Mouse (Mus musculus): ENCODE measurements at regions not wholly inside any gene's neighbourhood (a gene's known extent, or its start where the extent isn't known, plus 50 kb on each side); places are given as distances from the start of the nearest gene placed in this dataset.

GRCm38 (mm10) chr3:41235610-41236009 lies 152.8 kb upstream of the Pgrmc2 start:
- DNase-seq (ENCODE audit: low spot score in 2 of 2): no peak

GRCm38 (mm10) chr3:41234994-41235393 lies 152.1 kb upstream of the Pgrmc2 start:
- DNase-seq (ENCODE audit: low spot score in 2 of 2): no peak

GRCm38 (mm10) chr3:41234191-41234590 lies 151.3 kb upstream of the Pgrmc2 start:
- no peak for DNase-seq (ENCODE audit: low spot score in 2 of 2)

GRCm38 (mm10) chr3:41233439-41233838 lies 150.6 kb upstream of the Pgrmc2 start:
- DNase-seq (ENCODE audit: low spot score in 2 of 2): no peak

GRCm38 (mm10) chr3:41230961-41231377 lies 148.1 kb upstream of the Pgrmc2 start:
- DNase-seq (ENCODE audit: low spot score in 2 of 2): no peak

- no peak for DNase-seq (ENCODE audit: low spot score in 2 of 2)
These were observed 146.6 kb upstream of the Pgrmc2 start for GRCm38 (mm10) chr3:41229493-41229892.

GRCm38 (mm10) chr3:41228536-41228935 lies 145.7 kb upstream of the Pgrmc2 start:
- peak; percentile 42 to 50 for DNase-seq (ENCODE audit: low spot score in 2 of 2)

GRCm38 (mm10) chr3:41220746-41221145 lies 137.9 kb upstream of the Pgrmc2 start:
- DNase-seq (ENCODE audit: low spot score in 2 of 2): no peak

GRCm38 (mm10) chr3:41217770-41218169 lies 134.9 kb upstream of the Pgrmc2 start:
- no peak for DNase-seq (ENCODE audit: low spot score in 2 of 2)

- DNase-seq (ENCODE audit: low spot score in 2 of 2): no peak
These were observed 130.7 kb upstream of the Pgrmc2 start for GRCm38 (mm10) chr3:41213533-41213932.

- DNase-seq (ENCODE audit: low spot score in 2 of 2): no peak
These were observed 127.5 kb upstream of the Pgrmc2 start for GRCm38 (mm10) chr3:41210333-41210732.

GRCm38 (mm10) chr3:41202895-41203294 lies 120.0 kb upstream of the Pgrmc2 start:
- no peak for DNase-seq (ENCODE audit: low spot score in 2 of 2)

GRCm38 (mm10) chr3:41201782-41202181 lies 118.9 kb upstream of the Pgrmc2 start:
- no peak for DNase-seq (ENCODE audit: low spot score in 2 of 2)

GRCm38 (mm10) chr3:41200026-41200425 lies 117.2 kb upstream of the Pgrmc2 start:
- no peak for DNase-seq (ENCODE audit: low spot score in 2 of 2)

GRCm38 (mm10) chr3:41198216-41198976 lies 115.5 kb upstream of the Pgrmc2 start:
- peak; percentile 37 to 45 for DNase-seq (ENCODE audit: low spot score in 2 of 2)

- peak; percentile 35 to 39 for DNase-seq (ENCODE audit: low spot score in 2 of 2)
These were observed 112.5 kb upstream of the Pgrmc2 start for GRCm38 (mm10) chr3:41195113-41195975.

GRCm38 (mm10) chr3:41194311-41195112 lies 111.7 kb upstream of the Pgrmc2 start:
- no peak for DNase-seq (ENCODE audit: low spot score in 2 of 2)

GRCm38 (mm10) chr3:41185305-41186097 lies 102.7 kb upstream of the Pgrmc2 start:
- DNase-seq (ENCODE audit: low spot score in 2 of 2): no peak

- no peak for DNase-seq (ENCODE audit: low spot score in 2 of 2)
These were observed 101.5 kb upstream of the Pgrmc2 start for GRCm38 (mm10) chr3:41184375-41184774.

- DNase-seq (ENCODE audit: low spot score in 2 of 2): no peak
These were observed 100.2 kb upstream of the Pgrmc2 start for GRCm38 (mm10) chr3:41182900-41183595.

All from left cerebral cortex, adult 18-20 months (tissue).